Mouse (Mus musculus) cortical plate, adult 2 months (tissue): ENCODE data around the gene Acss2. TPM values are rescaled to one million over a fixed set of nuclear protein-coding genes. Genes with fewer than 3 reads are reported as not detected.

Experiments
- H3K27ac ChIP-seq: fragments of 200-500 bp; 2 replicates; pipeline ENCODE4 v1.5.1; 2012; ENCODE audit warnings: low read length, control low read depth, inconsistent platforms; ENCODE audit not compliant: insufficient read depth
- H3K4me1 ChIP-seq: fragments of 200-500 bp; 2 replicates; pipeline ENCODE4 v1.6.1; 2011; ENCODE audit warnings: low read length; ENCODE audit not compliant: control insufficient read depth, insufficient read depth
- H3K4me3 ChIP-seq: fragments of 200-500 bp; 2 replicates; pipeline ENCODE4 v1.5.1; 2011; ENCODE audit warnings: mild to moderate bottlenecking, low read length, control low read depth; ENCODE audit not compliant: insufficient read depth
- CTCF ChIP-seq: fragments of 200-500 bp; IDR thresholded peaks from 2 replicates; pipeline ENCODE4 v1.5.1; 2011; ENCODE audit warnings: mild to moderate bottlenecking, control low read depth, low read length; ENCODE audit not compliant: insufficient read depth; ENCODE audit errors: extremely low read depth
- POLR2A ChIP-seq: fragments of 200-500 bp; IDR thresholded peaks from 2 replicates; pipeline ENCODE4 v1.6.1; 2011; ENCODE audit warnings: mild to moderate bottlenecking, low read length, control low read depth; ENCODE audit not compliant: insufficient read depth; ENCODE audit errors: extremely low read depth
- polyA plus RNA-seq: library from polyadenylated mRNA; depleted of rRNA; stranded (reverse); fragments of >200 nt; gene quantifications from 2 replicates; pipeline ENCODE4 v1.2.3, GENCODE M21; 2012

The Acss2 gene
- polyA plus RNA-seq, 1 experiment = 77.3 TPM

DNA sequence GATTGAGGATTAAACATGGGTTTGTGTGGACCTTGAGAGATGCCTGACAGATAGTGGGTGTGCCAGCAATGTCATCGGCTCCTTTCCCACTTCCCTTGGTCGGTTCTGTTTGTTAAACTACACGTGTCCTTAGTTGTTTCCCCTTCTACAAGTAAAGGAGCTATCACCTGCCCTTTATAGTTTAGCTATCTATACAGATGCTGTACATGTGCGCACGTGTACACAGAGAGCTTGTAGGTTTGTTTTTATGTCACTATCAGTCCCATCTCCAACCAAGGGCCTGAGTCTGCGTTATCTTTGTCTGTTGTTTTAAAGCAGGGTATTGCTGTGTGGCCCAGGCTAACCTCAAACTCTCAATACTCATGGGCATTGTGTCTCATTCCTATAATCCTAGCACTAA, 106.2 kb downstream of the Acss2 start:
- no peak overlapping the region for H3K27ac ChIP-seq
- TF ChIP-seq POLR2A (no peak), CTCF (no peak)
- H3K4me1 ChIP-seq = peaks cover 2% of the 10 kb centered on the region
- no peak overlapping the region for H3K4me3 ChIP-seq

DNA sequence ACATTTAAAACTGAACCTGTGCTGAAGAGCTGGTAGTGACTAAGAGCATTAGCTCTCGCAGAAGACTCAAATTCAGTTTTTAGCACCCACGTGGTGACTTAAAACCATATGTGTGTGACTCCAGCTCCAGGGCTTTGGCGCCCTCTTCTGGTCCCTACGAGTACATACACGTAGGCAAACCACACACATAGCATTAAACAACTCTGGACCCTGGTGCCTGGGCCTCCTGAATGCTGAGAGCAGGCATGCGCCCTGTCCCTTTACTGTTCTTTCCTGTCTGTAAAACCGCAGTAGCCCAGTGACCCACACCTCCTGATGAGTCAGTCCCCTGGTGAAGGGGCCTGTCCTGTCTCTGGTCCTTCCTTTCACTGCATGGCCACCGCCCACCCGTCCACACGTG, 107.0 kb downstream of the Acss2 start:
- H3K4me1 ChIP-seq = peaks cover 4% of the 10 kb centered on the region
- H3K27ac ChIP-seq = no peak overlapping the region
- TF ChIP-seq POLR2A = no peak
- TF ChIP-seq CTCF = peak; percentile 85
- H3K4me3 ChIP-seq = no peak overlapping the region

DNA sequence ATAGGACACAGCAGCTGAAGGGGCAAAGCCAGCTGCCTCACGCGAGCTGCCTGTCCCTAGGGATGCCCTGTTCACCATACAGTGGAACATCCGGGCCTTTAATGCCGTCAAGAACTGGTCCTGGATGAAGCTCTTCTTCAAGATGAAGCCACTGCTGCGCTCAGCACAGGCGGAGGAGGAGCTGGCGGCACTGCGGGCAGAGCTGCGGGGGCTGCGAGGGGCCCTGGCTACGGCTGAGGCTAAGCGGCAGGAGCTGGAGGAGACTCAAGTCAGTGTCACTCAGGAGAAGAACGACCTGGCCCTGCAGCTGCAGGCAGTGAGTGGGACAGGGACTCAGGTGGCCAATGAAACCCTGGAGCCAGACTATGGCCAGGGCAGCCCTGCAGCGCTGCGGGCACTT, 108.5 kb downstream of the Acss2 start:
- Histone ChIP-seq H3K4me3 (no peak overlapping the region), H3K27ac (no peak overlapping the region), H3K4me1 (peaks cover 4% of the 10 kb centered on the region)
- TF ChIP-seq POLR2A (no peak), CTCF (no peak)

DNA sequence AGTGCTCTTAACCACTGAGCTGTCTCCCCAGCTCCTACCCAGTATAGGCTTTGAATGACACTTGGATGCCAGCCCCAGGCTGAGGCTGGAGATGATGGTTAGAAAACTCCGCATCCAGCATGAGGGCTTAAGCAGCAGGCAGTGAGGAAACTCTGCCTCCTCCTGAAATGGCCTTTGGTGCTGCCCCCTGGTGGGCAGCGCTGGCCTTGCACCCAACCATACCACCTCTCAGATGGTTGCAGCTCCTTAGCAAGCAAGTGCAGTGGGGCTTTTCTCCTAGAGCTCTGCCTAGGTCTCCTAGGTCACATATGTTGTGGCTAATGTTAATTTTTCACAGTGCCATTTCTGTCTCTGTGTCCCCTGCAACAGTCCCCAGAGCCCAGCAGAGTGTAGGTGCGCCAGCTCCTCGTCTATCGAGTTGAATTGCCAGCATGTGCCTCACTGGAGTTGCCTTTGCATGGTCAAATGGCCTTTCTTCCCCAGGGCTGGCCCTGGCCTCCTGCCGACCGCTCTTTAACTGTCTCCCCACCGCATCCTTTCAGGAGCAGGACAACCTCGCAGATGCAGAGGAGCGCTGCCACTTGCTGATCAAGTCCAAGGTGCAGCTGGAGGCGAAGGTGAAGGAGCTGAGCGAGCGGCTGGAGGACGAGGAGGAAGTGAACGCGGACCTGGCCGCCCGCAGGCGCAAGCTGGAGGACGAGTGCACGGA, 109.4 kb downstream of the Acss2 start:
- no peak overlapping the region for H3K4me3 ChIP-seq
- no peak overlapping the region for H3K27ac ChIP-seq
- peak; percentile 85 for TF ChIP-seq CTCF
- TF ChIP-seq POLR2A = no peak
- H3K4me1 ChIP-seq = peaks cover 4% of the 10 kb centered on the region

DNA sequence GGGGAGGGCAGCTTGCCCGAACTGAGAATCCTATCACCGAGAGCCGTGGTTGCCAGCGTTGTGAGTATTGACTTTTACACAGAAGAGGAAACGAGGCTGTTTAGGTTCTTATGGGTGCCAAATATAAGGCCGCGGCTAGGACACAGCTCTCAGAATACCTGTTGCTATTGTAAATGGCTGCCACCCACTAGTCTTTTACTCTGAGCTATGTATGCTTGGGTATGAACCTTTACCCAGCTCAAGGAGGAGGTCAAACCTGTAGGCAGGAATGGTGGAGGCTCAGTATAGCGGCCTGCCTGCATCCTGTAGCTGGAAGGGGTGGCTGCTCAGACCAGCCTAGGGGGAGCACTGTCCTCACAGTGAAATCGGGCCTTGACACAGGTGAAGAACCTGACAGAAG, 110.4 kb downstream of the Acss2 start:
- no peak overlapping the region for H3K27ac ChIP-seq
- TF ChIP-seq CTCF (no peak), POLR2A (no peak)
- no peak overlapping the region for H3K4me3 ChIP-seq
- peaks cover 4% of the 10 kb centered on the region for H3K4me1 ChIP-seq

DNA sequence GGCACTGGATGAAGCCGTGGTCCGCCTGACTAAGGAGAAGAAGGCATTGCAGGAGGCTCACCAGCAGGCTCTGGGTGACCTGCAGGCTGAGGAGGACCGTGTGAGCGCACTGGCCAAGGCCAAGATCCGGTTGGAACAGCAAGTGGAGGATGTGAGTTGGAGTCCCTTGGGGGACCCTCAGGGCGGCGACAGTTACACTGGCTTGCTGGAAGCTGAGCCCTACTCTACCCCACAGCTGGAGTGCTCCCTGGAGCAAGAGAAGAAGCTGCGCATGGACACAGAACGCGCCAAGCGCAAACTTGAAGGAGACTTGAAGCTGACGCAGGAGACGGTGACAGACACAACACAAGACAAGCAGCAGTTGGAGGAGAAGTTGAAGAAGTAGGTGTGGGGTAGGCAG, 110.8 kb downstream of the Acss2 start:
- TF ChIP-seq CTCF (no peak), POLR2A (no peak)

DNA sequence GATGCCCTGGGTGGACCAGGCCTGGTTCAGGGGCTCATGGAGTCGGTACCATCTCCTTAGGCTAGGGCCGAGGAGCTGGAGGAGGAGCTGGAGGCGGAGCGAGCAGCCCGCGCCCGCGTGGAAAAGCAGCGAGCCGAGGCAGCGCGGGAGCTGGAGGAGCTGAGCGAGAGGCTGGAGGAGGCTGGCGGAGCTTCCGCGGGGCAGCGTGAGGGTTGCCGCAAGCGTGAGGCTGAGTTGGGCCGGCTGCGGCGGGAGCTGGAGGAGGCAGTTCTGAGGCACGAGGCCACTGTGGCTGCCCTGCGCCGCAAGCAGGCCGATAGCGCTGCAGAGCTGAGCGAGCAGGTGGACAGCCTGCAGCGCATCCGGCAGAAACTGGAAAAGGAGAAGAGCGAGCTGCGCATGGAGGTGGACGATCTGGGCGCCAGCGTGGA, 111.5 kb downstream of the Acss2 start:
- Histone ChIP-seq H3K27ac (peak overlapping the region; percentile 38), H3K4me1 (peaks cover 4% of the 10 kb centered on the region), H3K4me3 (peak overlapping the region; percentile 27)
- TF ChIP-seq POLR2A = peak; percentile 45; the same call in 1 of the 2 replicates
- no peak for TF ChIP-seq CTCF

More for the DNA sequence above, 110.8 kb downstream of the Acss2 start:
- H3K27ac ChIP-seq = no peak overlapping the region; the same call in 1 of the 2 replicates
- H3K4me3 ChIP-seq = peak overlapping the region; percentile 27; the same call in 1 of the 2 replicates
- H3K4me1 ChIP-seq = peaks cover 4% of the 10 kb centered on the region

DNA sequence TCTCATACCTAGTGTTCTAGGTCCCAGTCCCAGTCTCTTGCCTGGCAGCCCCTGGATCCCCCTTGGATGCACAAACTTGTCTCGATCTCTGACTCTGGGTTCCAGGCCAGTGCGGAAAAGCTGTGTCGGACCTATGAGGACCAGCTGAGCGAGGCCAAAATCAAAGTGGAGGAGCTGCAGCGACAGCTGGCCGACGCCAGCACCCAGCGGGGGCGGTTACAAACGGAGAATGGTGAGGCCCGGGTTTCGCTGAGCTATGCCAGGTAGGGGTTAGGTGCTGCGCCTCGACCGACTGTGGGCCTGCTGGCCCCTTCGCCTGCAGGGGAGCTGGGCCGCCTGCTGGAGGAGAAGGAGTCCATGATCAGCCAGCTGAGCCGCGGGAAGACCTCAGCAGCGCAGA, 112.4 kb downstream of the Acss2 start:
- Histone ChIP-seq H3K27ac (0 out of 2 replicates have a peak overlapping the region, but pooled peaks have one; percentile 14), H3K4me1 (peaks cover 4% of the 10 kb centered on the region), H3K4me3 (no peak overlapping the region)
- TF ChIP-seq CTCF (no peak), POLR2A (no peak)

DNA sequence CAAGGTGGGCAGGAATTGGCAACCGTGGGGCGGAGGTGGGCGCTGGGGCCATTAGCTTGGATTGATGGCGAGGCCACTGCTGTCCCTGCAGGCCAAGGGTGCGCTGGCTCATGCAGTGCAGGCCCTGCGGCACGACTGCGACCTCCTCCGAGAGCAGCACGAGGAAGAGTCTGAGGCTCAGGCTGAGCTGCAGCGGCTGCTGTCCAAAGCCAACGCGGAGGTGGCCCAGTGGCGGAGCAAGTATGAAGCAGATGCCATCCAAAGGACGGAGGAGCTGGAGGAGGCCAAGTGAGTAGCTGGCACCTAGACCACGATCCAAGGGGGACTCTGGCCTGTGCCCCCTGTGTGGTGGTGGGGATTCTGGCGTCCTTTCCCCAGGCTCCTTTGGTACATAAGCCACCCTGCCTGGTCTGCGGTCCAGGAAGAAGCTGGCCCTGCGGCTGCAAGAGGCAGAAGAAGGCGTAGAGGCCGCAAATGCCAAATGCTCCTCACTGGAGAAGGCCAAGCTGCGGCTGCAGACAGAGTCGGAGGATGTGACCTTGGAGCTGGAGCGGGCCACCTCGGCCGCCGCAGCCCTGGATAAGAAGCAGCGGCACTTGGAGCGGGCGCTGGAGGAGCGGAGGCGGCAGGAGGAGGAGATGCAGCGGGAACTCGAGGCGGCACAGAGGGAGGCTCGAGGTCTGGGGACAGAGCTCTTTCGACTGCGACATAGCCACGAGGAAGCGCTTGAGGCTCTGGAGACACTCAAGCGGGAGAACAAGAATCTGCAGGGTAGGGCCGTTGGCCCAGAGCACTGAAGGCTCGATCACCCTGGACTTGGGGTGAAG, 113.1 kb downstream of the Acss2 start:
- H3K27ac ChIP-seq = peak overlapping the region; percentile 14; the same call in 1 of the 2 replicates
- no peak overlapping the region for H3K4me3 ChIP-seq
- peaks cover 4% of the 10 kb centered on the region for H3K4me1 ChIP-seq
- TF ChIP-seq CTCF (no peak), POLR2A (no peak)

DNA sequence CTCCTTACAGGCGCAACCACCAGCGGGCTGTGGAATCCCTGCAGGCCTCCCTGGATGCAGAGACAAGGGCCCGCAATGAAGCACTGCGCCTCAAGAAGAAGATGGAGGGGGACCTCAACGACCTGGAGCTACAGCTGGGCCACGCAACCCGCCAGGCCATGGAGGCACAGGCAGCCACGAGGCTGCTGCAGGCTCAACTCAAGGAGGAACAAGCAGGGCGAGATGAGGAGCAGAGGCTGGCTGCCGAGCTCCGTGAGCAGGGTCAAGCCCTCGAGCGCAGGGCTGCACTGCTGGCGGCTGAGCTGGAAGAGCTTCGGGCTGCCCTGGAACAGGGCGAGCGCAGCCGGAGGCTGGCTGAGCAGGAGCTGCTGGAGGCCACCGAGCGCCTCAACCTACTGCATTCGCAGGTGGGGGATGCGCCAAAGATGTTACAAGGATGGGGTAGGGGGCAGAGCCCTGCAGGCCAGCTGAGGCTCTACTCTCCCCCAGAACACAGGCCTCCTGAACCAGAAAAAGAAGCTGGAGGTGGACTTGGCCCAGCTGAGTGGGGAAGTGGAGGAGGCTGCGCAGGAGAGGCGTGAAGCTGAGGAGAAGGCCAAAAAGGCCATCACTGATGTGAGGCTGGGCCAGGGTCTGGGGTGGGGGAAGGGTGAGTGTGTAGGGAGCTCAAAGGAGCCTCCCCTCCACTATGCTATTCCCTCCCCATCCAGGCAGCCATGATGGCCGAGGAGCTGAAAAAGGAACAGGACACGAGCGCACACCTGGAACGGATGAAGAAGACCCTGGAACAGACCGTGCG, 114.6 kb downstream of the Acss2 start:
- TF ChIP-seq POLR2A (no peak), CTCF (no peak)
- no peak overlapping the region for H3K4me3 ChIP-seq
- peaks cover 4% of the 10 kb centered on the region for H3K4me1 ChIP-seq
- H3K27ac ChIP-seq = no peak overlapping the region
